Mouse (Mus musculus) heart, embryonic 11.5 days (tissue): Measurements from ENCODE around the gene C130050O18Rik. TPM values are rescaled to one million over a fixed set of nuclear protein-coding genes. Genes with fewer than 3 reads are reported as not detected.
A peak's percentile ranks its signal among the peaks of the same experiment; 100 is the strongest.

Experiments used
- ATAC-seq: fragments of 200-750 bp; cut with Nextera tagmentation; replicated peaks from 2 replicates; pipeline ENCODE4 v1.8.0; 2017; ENCODE audit warnings: moderate library complexity; ENCODE audit not compliant: insufficient number of reproducible peaks, low FRiP score, low TSS enrichment
- H3K27ac ChIP-seq: fragments of 300-500 bp; sonication (generic); 2 replicates; pipeline ENCODE4 v1.5.1; 2014; ENCODE audit warnings: mild to moderate bottlenecking, low read depth, low read length
- H3K27me3 ChIP-seq: fragments of 300-500 bp; sonication (generic); 2 replicates; pipeline ENCODE4 v1.6.1; 2014; ENCODE audit warnings: mild to moderate bottlenecking, low read length, mixed read lengths; ENCODE audit not compliant: control insufficient read depth, insufficient read depth
- H3K36me3 ChIP-seq: fragments of 300-500 bp; sonication (generic); 2 replicates; pipeline ENCODE4 v1.6.1; 2014; ENCODE audit warnings: mild to moderate bottlenecking, low read length, moderate library complexity, mixed read lengths; ENCODE audit not compliant: control insufficient read depth, insufficient read depth
- H3K4me1 ChIP-seq: fragments of 300-500 bp; sonication (generic); 2 replicates; pipeline ENCODE4 v1.6.1; 2014; ENCODE audit warnings: low read length; ENCODE audit not compliant: control insufficient read depth, insufficient read depth
- H3K4me2 ChIP-seq: fragments of 300-500 bp; sonication (generic); 2 replicates; pipeline ENCODE4 v1.6.1; 2014; ENCODE audit warnings: mild to moderate bottlenecking, moderate library complexity
- H3K4me3 ChIP-seq: fragments of 300-500 bp; sonication (generic); 2 replicates; pipeline ENCODE4 v1.5.1; 2014; ENCODE audit warnings: low read depth, low read length
- H3K9ac ChIP-seq: fragments of 300-500 bp; sonication (generic); 2 replicates; pipeline ENCODE4 v1.6.1; 2014; ENCODE audit warnings: mild to moderate bottlenecking, low read depth, low read length, moderate library complexity
- H3K9me3 ChIP-seq: fragments of 300-500 bp; sonication (generic); replicated peaks from 2 replicates; pipeline ENCODE4 v1.6.1; 2016; ENCODE audit warnings: low read length; ENCODE audit not compliant: control insufficient read depth
- WGBS: fragments of 180-500 bp; shearing (Covaris S2); extraction: QIAGEN DNeasy Blood & Tissue Kit; methylation state at CpG from one replicate; pipeline ENCODE4 v1.1.7; 2014; ENCODE audit not compliant: insufficient replicate concordance; 5-methylcytosine and 5-hydroxymethylcytosine counted together
- polyA plus RNA-seq: library from polyadenylated mRNA; unstranded; fragments of >200 nt; fragmentation: Nextera tagmentation; extraction: Ambion mirVana; gene quantifications from 2 replicates; pipeline ENCODE4 v1.2.1, GENCODE M21; 2014

The C130050O18Rik gene
- polyA plus RNA-seq, 1 experiment from 2014 or later: 0.17 TPM

GRCm38 (mm10) chr5:139377468-139378270 lies 27.4 kb upstream of the C130050O18Rik start, which contains the start of gene Gpr146:
Gpr146 (plus strand) TSS chr5:139377697.
- Histone ChIP-seq H3K4me1 (peaks cover 60% of the 10 kb centered on the region), H3K9ac (peak within 1 kb of the TSS; percentile 44; the same call in 1 of the 2 replicates), H3K27ac (peak within 1 kb of the TSS; percentile 85), H3K27me3 (no peaks in the 10 kb centered on the region), H3K4me3 (no peak within 1 kb of the TSS), H3K9me3 (no peaks in the 10 kb centered on the region), H3K4me2 (peak within 1 kb of the TSS; percentile 22), H3K36me3 (no peaks in the 10 kb centered on the region)
- 20% methylated on average over 18 of the region's 18 CpGs for WGBS
- no peak for ATAC-seq

GRCm38 (mm10) chr5:139378271-139378556 lies 26.9 kb upstream of the C130050O18Rik start:
- Histone ChIP-seq H3K36me3 (no peaks in the 10 kb centered on the region), H3K4me1 (peaks cover 62% of the 10 kb centered on the region), H3K9me3 (no peaks in the 10 kb centered on the region), H3K4me3 (no peak overlapping the region), H3K9ac (no peak overlapping the region), H3K4me2 (peak overlapping the region; percentile 7; the same call in 1 of the 2 replicates), H3K27ac (peak overlapping the region; percentile 85), H3K27me3 (no peaks in the 10 kb centered on the region)
- 82% methylated on average over 7 of the region's 7 CpGs for WGBS
- ATAC-seq: no peak

GRCm38 (mm10) chr5:139378986-139379629 lies 26.0 kb upstream of the C130050O18Rik start:
- WGBS: 24% methylated on average over 21 of the region's 21 CpGs
- no peak overlapping the region for H3K4me3 ChIP-seq
- peak overlapping the region; percentile 88 for H3K4me2 ChIP-seq
- no peaks in the 10 kb centered on the region for H3K9me3 ChIP-seq
- ATAC-seq: 0 out of 2 replicates have a peak, but pooled peaks have one; percentile 16
- H3K36me3 ChIP-seq: no peaks in the 10 kb centered on the region
- peak overlapping the region; percentile 58; the same call in 1 of the 2 replicates for H3K9ac ChIP-seq
- H3K4me1 ChIP-seq: peaks cover 66% of the 10 kb centered on the region
- peak overlapping the region; percentile 85 for H3K27ac ChIP-seq
- no peaks in the 10 kb centered on the region for H3K27me3 ChIP-seq

GRCm38 (mm10) chr5:139379771-139380384 lies 25.2 kb upstream of the C130050O18Rik start:
- Histone ChIP-seq H3K4me2 (peak overlapping the region; percentile 88), H3K9ac (peak overlapping the region; percentile 58), H3K9me3 (no peaks in the 10 kb centered on the region), H3K27ac (peak overlapping the region; percentile 85), H3K4me1 (peaks cover 74% of the 10 kb centered on the region), H3K36me3 (no peaks in the 10 kb centered on the region), H3K27me3 (no peaks in the 10 kb centered on the region), H3K4me3 (peak overlapping the region; percentile 77)
- 0 out of 2 replicates have a peak, but pooled peaks have one; percentile 0 for ATAC-seq
- 28% methylated on average over 8 of the region's 8 CpGs for WGBS

GRCm38 (mm10) chr5:139380385-139381248 lies 24.5 kb upstream of the C130050O18Rik start:
- ATAC-seq: peak; percentile 83
- peaks cover 79% of the 10 kb centered on the region for H3K4me1 ChIP-seq
- H3K36me3 ChIP-seq: no peaks in the 10 kb centered on the region
- 1% methylated on average over 72 of the region's 73 CpGs for WGBS
- H3K4me2 ChIP-seq: peak overlapping the region; percentile 88
- no peaks in the 10 kb centered on the region for H3K27me3 ChIP-seq
- no peaks in the 10 kb centered on the region for H3K9me3 ChIP-seq
- H3K4me3 ChIP-seq: peak overlapping the region; percentile 77
- peak overlapping the region; percentile 85 for H3K27ac ChIP-seq
- H3K9ac ChIP-seq: peak overlapping the region; percentile 86

GRCm38 (mm10) chr5:139381586-139382513 lies 23.2 kb upstream of the C130050O18Rik start:
- peak; percentile 24; the same call in 1 of the 2 replicates for ATAC-seq
- Histone ChIP-seq H3K27me3 (no peaks in the 10 kb centered on the region), H3K27ac (peak overlapping the region; percentile 93), H3K9me3 (no peaks in the 10 kb centered on the region), H3K4me1 (peaks cover 78% of the 10 kb centered on the region), H3K4me2 (peak overlapping the region; percentile 88), H3K36me3 (no peaks in the 10 kb centered on the region), H3K4me3 (peak overlapping the region; percentile 77), H3K9ac (peak overlapping the region; percentile 40)
- 48% methylated on average over 18 of the region's 18 CpGs for WGBS

GRCm38 (mm10) chr5:139382760-139383159 lies 22.3 kb upstream of the C130050O18Rik start:
- peak overlapping the region; percentile 23; the same call in 1 of the 2 replicates for H3K4me3 ChIP-seq
- peak overlapping the region; percentile 93 for H3K27ac ChIP-seq
- 12% methylated on average over 8 of the region's 8 CpGs for WGBS
- peak overlapping the region; percentile 58 for H3K9ac ChIP-seq
- peak; percentile 44 for ATAC-seq
- H3K4me2 ChIP-seq: peak overlapping the region; percentile 88
- H3K4me1 ChIP-seq: peaks cover 74% of the 10 kb centered on the region
- H3K36me3 ChIP-seq: no peaks in the 10 kb centered on the region
- H3K9me3 ChIP-seq: no peaks in the 10 kb centered on the region
- H3K27me3 ChIP-seq: no peaks in the 10 kb centered on the region
